Mouse (Mus musculus): ENCODE measurements at regions not wholly inside any gene's neighbourhood (a gene's known extent, or its start where the extent isn't known, plus 50 kb on each side); places are given as distances from the start of the nearest gene placed in this dataset.

DNA sequence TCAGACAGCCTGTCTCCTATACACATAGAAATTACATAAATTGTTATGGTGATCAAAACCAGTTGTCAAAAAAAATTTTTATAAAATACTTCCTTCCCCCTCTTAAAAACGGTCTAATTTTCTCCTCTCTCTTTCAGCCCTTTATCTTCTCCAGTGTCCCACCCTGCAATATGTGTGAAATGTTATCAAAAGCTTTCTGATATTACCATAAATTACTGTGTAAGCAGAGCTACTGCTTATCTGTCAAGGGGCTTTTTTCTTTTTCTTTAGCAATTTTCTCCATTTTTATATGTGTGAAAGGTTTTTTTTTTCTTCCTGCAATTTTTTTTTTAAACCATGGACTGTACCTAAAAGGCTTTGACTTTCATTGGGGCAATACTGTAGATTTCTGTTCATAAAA, 508.4 kb upstream of the Adgrl2 start:
- TF ChIP-seq EP300 (IDR thresholded peaks at IDR 0.05) (no peak), CTCF (IDR thresholded peaks at IDR 0.05) (no peak)

Data from lung, postnatal 0 days (tissue).